Mouse (Mus musculus): Measurements from ENCODE around the gene Npas3. TPM values are rescaled to one million over a fixed set of nuclear protein-coding genes. Genes with fewer than 3 reads are reported as not detected.

The Npas3 gene
- polyA plus RNA-seq (2021; fragmentation: Nextera tagmentation): 3.0 and 4.1 TPM in 2 replicates
- long read RNA-seq, experiment 1, partial matches to known transcripts: 2 of 14 reads
- long read RNA-seq, experiment 1, other reads (novel, unspliced or antisense): 12 of 14 reads
- long read RNA-seq, experiment 2, partial matches to known transcripts: 0 of 10 reads
- long read RNA-seq, experiment 2, other reads (novel, unspliced or antisense): 10 of 10 reads

GRCm38 (mm10) chr12:53248101-53248727, at the start of gene Npas3:
Gene Npas3 (plus strand): TSS chr12:53248677.

Measured in left cerebral cortex, adult 6 months (tissue).